In the genomic region with DNA sequence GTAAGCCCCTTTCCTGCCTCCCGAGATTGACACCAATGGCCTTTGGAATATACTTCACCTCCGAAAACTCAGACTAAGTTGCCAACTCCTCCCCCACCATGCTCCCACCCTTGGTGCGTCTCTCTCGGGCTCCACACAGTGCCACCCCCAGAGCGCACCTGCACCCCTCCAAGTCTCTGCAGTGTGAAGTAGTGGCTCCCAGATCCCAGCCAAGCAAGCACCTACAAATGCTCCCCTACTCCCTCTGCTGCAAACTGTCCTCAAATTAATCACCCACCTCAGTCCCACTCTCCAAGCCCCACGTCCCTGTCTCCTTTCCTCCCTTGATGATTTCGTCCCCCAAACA, we compare ENCODE assay signal across 8 mouse cellular contexts. TPM values are rescaled to one million over a fixed set of nuclear protein-coding genes. Genes with fewer than 3 reads are reported as not detected.
DNase-seq lines count a peak whose midpoint lies in the region; ATAC-seq and TF ChIP-seq lines count a peak whose summit lies in the region.

No protein-coding gene starts in this region.

- H3K9me3 ChIP-seq in embryonic facial prominence, embryonic 15.5 days (replicated peaks), result no peaks in the 10 kb centered on the region
- H3K9me3 ChIP-seq in limb, embryonic 10.5 days (replicated peaks), result no peaks in the 10 kb centered on the region
- H3K9me3 ChIP-seq in neural tube, embryonic 11.5 days (ENCODE audit: control insufficient read depth, low read length), result no peaks in the 10 kb centered on the region

- intact Hi-C loops in left cerebral cortex, adult 2 months (cut with DNase I), result loop anchor here (2.0 kb wide), 2 partner anchors 32 to 74 kb away; no protein-coding TSS in a partner anchor
- intact Hi-C loops in left cerebral cortex, postnatal 14 days (cut with DNase I), result no loop called here

- no peak for ATAC-seq in CD4-positive, CD25-positive, alpha-beta regulatory T cell, adult 4 months
- ATAC-seq in embryonic facial prominence, embryonic 15.5 days (ENCODE audit: insufficient number of reproducible peaks, low FRiP score, low TSS enrichment, low read depth), result peak; percentile 39; the same call in 1 of the 2 replicates
- peak; percentile 56; the same call in 1 of the 2 replicates for ATAC-seq in neural tube, embryonic 11.5 days (ENCODE audit: insufficient read depth, low FRiP score, low TSS enrichment)

- H3K4me2 ChIP-seq in embryonic facial prominence, embryonic 15.5 days (replicated peaks), result peak overlapping the region; percentile 100
- H3K4me2 ChIP-seq in neural tube, embryonic 11.5 days (ENCODE audit: low read depth), result peak overlapping the region; percentile 98

- H3K4me3 ChIP-seq in left cerebral cortex, adult 2 months, result peak overlapping the region; percentile 66
- peak overlapping the region; percentile 59 for H3K4me3 ChIP-seq in embryonic facial prominence, embryonic 15.5 days (replicated peaks)
- peak overlapping the region; percentile 67 for H3K4me3 ChIP-seq in limb, embryonic 10.5 days
- peak overlapping the region; percentile 50 for H3K4me3 ChIP-seq in neural tube, embryonic 11.5 days (ENCODE audit: low read depth, low read length)

- 0% methylated on average over 7 of the region's 7 CpGs for WGBS in embryonic facial prominence, embryonic 15.5 days
- under 1% methylated on average over 7 of the region's 7 CpGs for WGBS in limb, embryonic 10.5 days
- 0% methylated on average over 7 of the region's 7 CpGs for WGBS in neural tube, embryonic 11.5 days

- DNase-seq in CD4-positive, CD25-positive, alpha-beta regulatory T cell, adult 2 months (ENCODE audit: low read depth, low spot score), result peak; percentile 31
- peak; percentile 19 to 38 for DNase-seq in left cerebral cortex, adult 2 months (ENCODE audit: extremely low spot score in 1 of 2, low spot score in 2 of 2)
- DNase-seq in left cerebral cortex, postnatal 14 days (ENCODE audit: low spot score in 2 of 2), result no peak
- peak; percentile 36 for DNase-seq in limb, embryonic 10.5 days (ENCODE audit: low spot score)
- DNase-seq in neural tube, embryonic 11.5 days (ENCODE audit: low spot score), result peak; percentile 19
- no peak for DNase-seq in Muller cell, postnatal 12 days (ENCODE audit: inconsistent ontology term)

- H3K27ac ChIP-seq in left cerebral cortex, adult 2 months, result peak overlapping the region; percentile 76
- no peak overlapping the region for H3K27ac ChIP-seq in embryonic facial prominence, embryonic 15.5 days (replicated peaks)
- H3K27ac ChIP-seq in limb, embryonic 10.5 days, result 0 out of 2 replicates have a peak overlapping the region, but pooled peaks have one; percentile 66
- H3K27ac ChIP-seq in neural tube, embryonic 11.5 days (ENCODE audit: low read depth, low read length), result no peak overlapping the region

- H3K27me3 ChIP-seq in embryonic facial prominence, embryonic 15.5 days, result peaks cover 12% of the 10 kb centered on the region
- H3K27me3 ChIP-seq in limb, embryonic 10.5 days (ENCODE audit: low read depth, poor library complexity, severe bottlenecking), result peaks cover 53% of the 10 kb centered on the region
- peaks cover 13% of the 10 kb centered on the region for H3K27me3 ChIP-seq in neural tube, embryonic 11.5 days (ENCODE audit: control insufficient read depth, insufficient read depth, low read length)

- peaks cover 16% of the 10 kb centered on the region for H3K4me1 ChIP-seq in embryonic facial prominence, embryonic 15.5 days
- peaks cover 13% of the 10 kb centered on the region for H3K4me1 ChIP-seq in limb, embryonic 10.5 days
- peaks cover 5% of the 10 kb centered on the region for H3K4me1 ChIP-seq in neural tube, embryonic 11.5 days (ENCODE audit: control insufficient read depth, insufficient read depth, low read length)

- no peaks in the 10 kb centered on the region for H3K36me3 ChIP-seq in embryonic facial prominence, embryonic 15.5 days
- no peaks in the 10 kb centered on the region for H3K36me3 ChIP-seq in limb, embryonic 10.5 days
- no peaks in the 10 kb centered on the region for H3K36me3 ChIP-seq in neural tube, embryonic 11.5 days (ENCODE audit: control insufficient read depth, insufficient read depth, low read length)

- H3K9ac ChIP-seq in embryonic facial prominence, embryonic 15.5 days, result peak overlapping the region; percentile 35; the same call in 1 of the 2 replicates
- H3K9ac ChIP-seq in neural tube, embryonic 11.5 days (ENCODE audit: low read length), result no peak overlapping the region

- no peak for TF ChIP-seq CTCF in left cerebral cortex, adult 2 months (IDR thresholded peaks at IDR 0.05)

RNA-seq across cellular contexts. Expression of a gene that starts 0.7 kb away (rescaled TPM):
- 1 to 10 TPM in 1 of 2 experiments, under 1 TPM in 1; 0.53 to 1.5 TPM for polyA plus RNA-seq in CD4-positive, CD25-positive, alpha-beta regulatory T cell, adult 4 months (2017; shearing (Covaris generic))
- 10 to 100 TPM; 26.5 to 26.7 TPM for total RNA-seq in left cerebral cortex, adult 2 months (2021)
- total RNA-seq in left cerebral cortex, postnatal 14 days (2021), result 1 to 10 TPM; 6.2 to 7.3 TPM
- 0.31 and 0.35 TPM in 2 replicates for polyA plus RNA-seq in embryonic facial prominence, embryonic 15.5 days (2015; fragmentation: Nextera tagmentation; extraction: Ambion mirVana)
- 0.21 and 0.30 TPM in 2 replicates for polyA plus RNA-seq in limb, embryonic 10.5 days (2016; fragmentation: Nextera tagmentation; extraction: Ambion mirVana)
- 0.19 and 0.53 TPM in 2 replicates for polyA plus RNA-seq in neural tube, embryonic 11.5 days (2014; fragmentation: Nextera tagmentation; extraction: Ambion mirVana)

Comparison
In these comparisons a context has a peak if more than half of its experiments do, and no peak if none do; other contexts are left out.
1. DNase-seq: peak in CD4-positive, CD25-positive, alpha-beta regulatory T cell, adult 2 months (single experiment), left cerebral cortex, adult 2 months (2 of 2), limb, embryonic 10.5 days (single experiment) and neural tube, embryonic 11.5 days (single experiment); none in left cerebral cortex, postnatal 14 days (0 of 2) and Muller cell, postnatal 12 days (single experiment).
2. H3K27ac ChIP-seq: peak in left cerebral cortex, adult 2 months (single experiment) and limb, embryonic 10.5 days (single experiment); none in embryonic facial prominence, embryonic 15.5 days (single experiment) and neural tube, embryonic 11.5 days (single experiment).
3. Peak in every context shown above with its lines, with median percentiles within 50 percentile points of each other: H3K4me3 ChIP-seq.